Mouse (Mus musculus): ENCODE results near the gene Psmb8.

DNA sequence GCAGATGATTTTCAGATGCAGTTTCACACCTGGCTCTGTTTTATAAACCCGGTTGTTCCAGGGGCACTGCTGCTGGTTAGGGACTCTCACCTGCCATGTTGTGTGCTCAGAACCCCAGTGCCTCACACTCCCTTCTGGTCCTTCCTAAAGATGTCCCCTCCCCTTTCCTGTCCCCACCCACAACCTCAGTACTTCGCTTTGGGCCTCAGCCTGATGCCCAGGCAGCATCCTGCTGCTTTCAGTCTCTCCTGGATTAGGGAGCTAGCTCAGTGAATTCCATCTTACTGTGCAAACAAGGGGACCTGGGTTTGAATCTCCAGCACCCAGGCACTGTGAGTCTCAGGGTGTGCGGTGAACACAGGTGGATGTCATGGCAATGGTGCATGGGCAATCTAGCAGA lies 9.9 kb downstream of the Psmb8 start:
- no peak for TF ChIP-seq CTCF (IDR thresholded peaks at IDR 0.05; ENCODE audit: borderline replicate concordance, control insufficient read depth, extremely low read depth, insufficient read depth, low read length, poor library complexity)
- TF ChIP-seq POLR2A (IDR thresholded peaks at IDR 0.05; ENCODE audit: control insufficient read depth, extremely low read depth, insufficient read depth, low read length, poor library complexity): no peak

All from thymus, adult 2 months (tissue).